In the genomic region with DNA sequence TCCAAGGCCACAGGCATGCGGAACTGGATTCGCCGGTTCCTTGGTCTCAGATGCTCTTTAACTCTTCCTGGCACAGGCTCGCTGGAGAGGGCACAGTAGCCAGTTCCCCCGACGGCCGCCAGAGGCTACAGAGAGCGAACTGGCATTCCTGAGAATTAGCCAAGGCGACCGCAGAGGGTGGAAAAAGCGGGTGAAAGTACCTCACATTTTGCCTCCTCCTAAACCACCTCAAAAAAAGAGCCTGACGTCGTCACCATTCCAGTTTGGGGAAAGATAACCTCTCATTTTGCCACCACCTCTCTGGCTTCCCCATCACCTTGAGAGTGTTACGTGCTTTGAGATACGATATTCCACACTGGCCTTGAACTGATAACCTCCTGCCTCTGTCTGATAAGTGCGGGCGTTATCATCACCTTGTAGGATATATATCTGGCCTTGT, we compare ENCODE assay signal across 8 mouse cellular contexts. TPM values are rescaled to one million over a fixed set of nuclear protein-coding genes. Genes with fewer than 3 reads are reported as not detected.
A peak's percentile ranks its signal among the peaks of the same experiment; 100 is the strongest.
DNase-seq lines count a peak whose midpoint lies in the region; ATAC-seq and TF ChIP-seq lines count a peak whose summit lies in the region.

No protein-coding gene starts in this region.

- WGBS in hindbrain, postnatal 0 days, result 2% methylated on average over 17 of the region's 17 CpGs

- H3K4me3 ChIP-seq in cortical plate, adult 2 months (ENCODE audit: insufficient read depth, low read length), result peak overlapping the region; percentile 45
- H3K4me3 ChIP-seq in hindbrain, postnatal 0 days (ENCODE audit: low read length), result peak overlapping the region; percentile 77
- H3K4me3 ChIP-seq in left cerebral cortex, adult 2 months, result peak overlapping the region; percentile 78

- H3K36me3 ChIP-seq in hindbrain, postnatal 0 days (ENCODE audit: insufficient read depth, low read length), result 0 out of 2 replicates have a peak, but pooled peaks cover 3% of the 10 kb centered on the region

- peak; percentile 62 for ATAC-seq in hindbrain, postnatal 0 days

- peak; percentile 47 for TF ChIP-seq CTCF in cortical plate, adult 2 months (IDR thresholded peaks at IDR 0.05; ENCODE audit: extremely low read depth, insufficient read depth, low read length)
- peak; percentile 86 for TF ChIP-seq CTCF in hindbrain, postnatal 0 days (IDR thresholded peaks at IDR 0.05; ENCODE audit: low read depth)
- TF ChIP-seq CTCF in left cerebral cortex, adult 2 months (IDR thresholded peaks at IDR 0.05), result peak; percentile 79

- H3K9ac ChIP-seq in hindbrain, postnatal 0 days (replicated peaks; ENCODE audit: low read length), result peak overlapping the region; percentile 92

- H3K27ac ChIP-seq in cortical plate, adult 2 months (ENCODE audit: insufficient read depth, low read length), result peak overlapping the region; percentile 82
- peak overlapping the region; percentile 99 for H3K27ac ChIP-seq in hindbrain, postnatal 0 days
- H3K27ac ChIP-seq in left cerebral cortex, adult 2 months, result peak overlapping the region; percentile 98

- no peaks in the 10 kb centered on the region for H3K9me3 ChIP-seq in hindbrain, postnatal 0 days (ENCODE audit: low read length)

- intact Hi-C loops in left cerebral cortex, adult 2 months (cut with DNase I), result no loop called here

- peak overlapping the region; percentile 89 for H3K4me2 ChIP-seq in hindbrain, postnatal 0 days (ENCODE audit: low read depth, low read length)

- 0 out of 2 replicates have a peak, but pooled peaks have one; percentile 27 for TF ChIP-seq POLR2A in cortical plate, adult 2 months (IDR thresholded peaks at IDR 0.05; ENCODE audit: extremely low read depth, insufficient read depth, low read length)

- peaks cover 3% of the 10 kb centered on the region; the same call in 1 of the 2 replicates for H3K4me1 ChIP-seq in cortical plate, adult 2 months (ENCODE audit: control insufficient read depth, insufficient read depth, low read length)
- 0 out of 2 replicates have a peak, but pooled peaks cover 4% of the 10 kb centered on the region for H3K4me1 ChIP-seq in hindbrain, postnatal 0 days (ENCODE audit: insufficient read depth, low read length)

- peak; percentile 94 for DNase-seq in adipocyte (ENCODE audit: low spot score)
- DNase-seq in gastrocnemius, adult 18-20 months (ENCODE audit: low spot score), result peak; percentile 68
- peak; percentile 93 for DNase-seq in hindbrain, postnatal 0 days (ENCODE audit: low spot score)
- peak; percentile 75 to 78 for DNase-seq in left cerebral cortex, adult 2 months (ENCODE audit: extremely low spot score in 1 of 2, low spot score in 2 of 2)
- DNase-seq in lung, postnatal 4 days, result peak; percentile 93 to 94
- DNase-seq in retina, postnatal 1 day, result peak; percentile 88
- DNase-seq in urinary bladder, adult 2 months (ENCODE audit: low spot score), result peak; percentile 67

- no peaks in the 10 kb centered on the region for H3K27me3 ChIP-seq in hindbrain, postnatal 0 days (ENCODE audit: insufficient read depth, low read length)

RNA-seq across cellular contexts. Expression of a gene that starts 0.7 kb away (rescaled TPM):
- polyA plus RNA-seq in cortical plate, adult 2 months (2012; rRNA removed), result 72.6 and 73.0 TPM in 2 replicates
- 10 to 100 TPM; 42.8 to 46.6 TPM for total RNA-seq in gastrocnemius, adult 18-20 months (2021)
- 40.0 and 47.1 TPM in 2 replicates for total RNA-seq in hindbrain, postnatal 0 days (2014; rRNA removed)
- 40.1 and 41.2 TPM in 2 replicates for polyA plus RNA-seq in hindbrain, postnatal 0 days (2015; fragmentation: Nextera tagmentation; extraction: Ambion mirVana)
- 10 to 100 TPM; 64.8 to 68.2 TPM for total RNA-seq in left cerebral cortex, adult 2 months (2021)
- polyA plus RNA-seq in urinary bladder, adult 2 months (2012; rRNA removed), result 53.5 and 56.7 TPM in 2 replicates

RNA-seq across cellular contexts. Expression of a gene that starts 20.9 kb away (rescaled TPM):
- 0.34 and 0.35 TPM in 2 replicates for polyA plus RNA-seq in cortical plate, adult 2 months (2012; rRNA removed)
- not detected for total RNA-seq in gastrocnemius, adult 18-20 months (2021)
- total RNA-seq in hindbrain, postnatal 0 days (2014; rRNA removed), result not detected in 2 replicates
- polyA plus RNA-seq in hindbrain, postnatal 0 days (2015; fragmentation: Nextera tagmentation; extraction: Ambion mirVana), result not detected in 2 replicates
- not detected for total RNA-seq in left cerebral cortex, adult 2 months (2021)
- polyA plus RNA-seq in urinary bladder, adult 2 months (2012; rRNA removed), result 1.3 and 2.1 TPM in 2 replicates

RNA-seq across cellular contexts. Expression of a gene that starts 23.2 kb away (rescaled TPM):
- polyA plus RNA-seq in cortical plate, adult 2 months (2012; rRNA removed), result 0.08 and 0.09 TPM in 2 replicates
- total RNA-seq in gastrocnemius, adult 18-20 months (2021), result not detected
- 0.72 TPM in 1 of 2 replicates, not detected in the other for total RNA-seq in hindbrain, postnatal 0 days (2014; rRNA removed)
- not detected in 2 replicates for polyA plus RNA-seq in hindbrain, postnatal 0 days (2015; fragmentation: Nextera tagmentation; extraction: Ambion mirVana)
- total RNA-seq in left cerebral cortex, adult 2 months (2021), result not detected
- 0.04 and 0.06 TPM in 2 replicates for polyA plus RNA-seq in urinary bladder, adult 2 months (2012; rRNA removed)

RNA-seq across cellular contexts. Expression of a gene that starts 23.3 kb away (rescaled TPM):
- 39.5 and 42.2 TPM in 2 replicates for polyA plus RNA-seq in cortical plate, adult 2 months (2012; rRNA removed)
- total RNA-seq in gastrocnemius, adult 18-20 months (2021), result 1 to 10 TPM; 1.0 to 1.9 TPM
- 2.4 and 6.2 TPM in 2 replicates for total RNA-seq in hindbrain, postnatal 0 days (2014; rRNA removed)
- 4.4 and 5.5 TPM in 2 replicates for polyA plus RNA-seq in hindbrain, postnatal 0 days (2015; fragmentation: Nextera tagmentation; extraction: Ambion mirVana)
- 10 to 100 TPM; 35.0 to 37.7 TPM for total RNA-seq in left cerebral cortex, adult 2 months (2021)
- 34.6 and 35.1 TPM in 2 replicates for polyA plus RNA-seq in urinary bladder, adult 2 months (2012; rRNA removed)

RNA-seq across cellular contexts. Expression of a gene that starts 33.9 kb away (rescaled TPM):
- 23.3 and 28.1 TPM in 2 replicates for polyA plus RNA-seq in cortical plate, adult 2 months (2012; rRNA removed)
- 1 to 10 TPM; 5.2 to 9.5 TPM for total RNA-seq in gastrocnemius, adult 18-20 months (2021)
- total RNA-seq in hindbrain, postnatal 0 days (2014; rRNA removed), result 20.6 and 22.5 TPM in 2 replicates
- 18.1 TPM in 2 replicates for polyA plus RNA-seq in hindbrain, postnatal 0 days (2015; fragmentation: Nextera tagmentation; extraction: Ambion mirVana)
- total RNA-seq in left cerebral cortex, adult 2 months (2021), result 10 to 100 TPM; 10.6 to 13.1 TPM
- 21.0 and 21.6 TPM in 2 replicates for polyA plus RNA-seq in urinary bladder, adult 2 months (2012; rRNA removed)

Comparison
In these comparisons a context has a peak if more than half of its experiments do, and no peak if none do; other contexts are left out.
1. Peak in every context shown above with its lines: DNase-seq, ATAC-seq, H3K4me3 ChIP-seq and H3K27ac ChIP-seq.